In the genomic region with DNA sequence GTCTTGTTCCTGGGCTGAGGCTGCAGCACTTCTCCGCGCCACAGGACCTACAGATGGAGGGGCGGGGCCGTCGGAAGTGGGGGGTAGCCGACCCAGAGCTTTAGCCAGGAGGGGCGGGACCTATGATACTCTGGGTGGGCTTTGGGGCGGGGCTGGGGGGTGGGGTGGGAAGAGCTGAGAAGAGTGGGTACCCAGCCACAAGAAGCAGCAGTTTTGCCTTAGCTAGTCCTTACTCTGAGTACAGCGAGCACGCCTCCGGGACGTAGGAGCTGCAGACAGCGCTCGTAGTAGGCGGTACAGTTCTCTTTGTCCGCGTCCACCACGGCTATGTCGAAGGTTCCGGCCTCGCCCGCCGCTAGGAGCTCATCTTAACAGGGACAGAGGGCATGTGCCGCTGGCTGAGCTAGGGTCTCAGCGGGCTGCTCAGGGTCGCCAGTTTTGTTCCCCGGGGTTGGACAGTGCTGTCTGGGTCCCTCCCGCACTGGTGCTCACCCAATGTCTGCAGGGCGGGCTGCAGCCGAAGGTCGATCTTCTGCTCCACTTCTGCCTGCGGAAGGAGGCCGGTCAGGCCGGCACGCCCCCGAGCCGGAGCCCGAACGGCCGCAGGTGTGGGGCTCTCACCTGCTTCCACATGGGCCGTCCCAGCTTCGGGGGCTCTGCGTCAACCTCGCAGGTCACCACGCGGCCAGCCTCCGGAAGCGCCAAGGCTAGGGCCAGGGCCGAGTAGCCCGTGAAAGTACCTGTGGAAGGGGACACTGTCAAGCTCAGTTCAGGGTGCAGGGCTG, we compare ENCODE assay signal across 8 mouse cellular contexts. TPM values are rescaled to one million over a fixed set of nuclear protein-coding genes. Genes with fewer than 3 reads are reported as not detected.
DNase-seq lines count a peak whose midpoint lies in the region; ATAC-seq lines count a peak whose summit lies in the region.

No protein-coding gene starts in this region.

- peak overlapping the region; percentile 82 for H3K27ac ChIP-seq in embryonic facial prominence, embryonic 10.5 days (replicated peaks)
- peak overlapping the region; percentile 89 for H3K27ac ChIP-seq in hindbrain, embryonic 10.5 days
- 0 out of 2 replicates have a peak overlapping the region, but pooled peaks have one; percentile 58 for H3K27ac ChIP-seq in limb, embryonic 11.5 days (replicated peaks; ENCODE audit: low read depth, low read length)
- H3K27ac ChIP-seq in midbrain, embryonic 12.5 days (replicated peaks): peak overlapping the region; percentile 60; the same call in 1 of the 2 replicates
- peak overlapping the region; percentile 79 for H3K27ac ChIP-seq in stomach, embryonic 15.5 days

- H3K36me3 ChIP-seq in embryonic facial prominence, embryonic 10.5 days (replicated peaks): peaks cover 44% of the 10 kb centered on the region
- H3K36me3 ChIP-seq in hindbrain, embryonic 10.5 days: peaks cover 44% of the 10 kb centered on the region
- peaks cover 11% of the 10 kb centered on the region for H3K36me3 ChIP-seq in limb, embryonic 11.5 days (ENCODE audit: control insufficient read depth, insufficient read depth, low read length)
- peaks cover 38% of the 10 kb centered on the region for H3K36me3 ChIP-seq in midbrain, embryonic 12.5 days
- peaks cover 28% of the 10 kb centered on the region for H3K36me3 ChIP-seq in stomach, embryonic 15.5 days

- ATAC-seq in limb, embryonic 11.5 days (ENCODE audit: insufficient number of reproducible peaks, low FRiP score, low TSS enrichment, low read depth): peak; percentile 68
- peak; percentile 51 for ATAC-seq in midbrain, embryonic 12.5 days (ENCODE audit: low FRiP score, low read depth)
- peak; percentile 36 for ATAC-seq in stomach, embryonic 15.5 days (ENCODE audit: insufficient read depth, low FRiP score, low read depth)

- DNase-seq in cerebellum, adult 11 months: peak; percentile 53
- no peak for DNase-seq in cerebellum, adult 9-10 months
- peak; percentile 53 for DNase-seq in Muller cell, postnatal 12 days (ENCODE audit: inconsistent ontology term)
- peak; percentile 90 for DNase-seq in embryonic facial prominence, embryonic 10.5 days (ENCODE audit: low spot score)
- DNase-seq in hindbrain, embryonic 10.5 days (ENCODE audit: low spot score): peak; percentile 84
- peak; percentile 87 for DNase-seq in limb, embryonic 11.5 days (ENCODE audit: low spot score)

- H3K4me3 ChIP-seq in embryonic facial prominence, embryonic 10.5 days: peak overlapping the region; percentile 82
- peak overlapping the region; percentile 76 for H3K4me3 ChIP-seq in hindbrain, embryonic 10.5 days
- H3K4me3 ChIP-seq in limb, embryonic 11.5 days (ENCODE audit: low read depth, low read length): peak overlapping the region; percentile 63
- H3K4me3 ChIP-seq in midbrain, embryonic 12.5 days: peak overlapping the region; percentile 69
- H3K4me3 ChIP-seq in stomach, embryonic 15.5 days (replicated peaks): peak overlapping the region; percentile 60

- no peaks in the 10 kb centered on the region for H3K9me3 ChIP-seq in embryonic facial prominence, embryonic 10.5 days
- H3K9me3 ChIP-seq in hindbrain, embryonic 10.5 days: no peaks in the 10 kb centered on the region
- no peaks in the 10 kb centered on the region for H3K9me3 ChIP-seq in limb, embryonic 11.5 days (ENCODE audit: control insufficient read depth, low read length)
- no peaks in the 10 kb centered on the region for H3K9me3 ChIP-seq in midbrain, embryonic 12.5 days
- no peaks in the 10 kb centered on the region for H3K9me3 ChIP-seq in stomach, embryonic 15.5 days

- under 1% methylated on average over 50 of the region's 50 CpGs for WGBS in embryonic facial prominence, embryonic 10.5 days
- WGBS in hindbrain, embryonic 10.5 days: under 1% methylated on average over 50 of the region's 50 CpGs
- under 1% methylated on average over 50 of the region's 50 CpGs for whole genome bisulfite sequencing in limb, embryonic 11.5 days
- WGBS in midbrain, embryonic 12.5 days: under 1% methylated on average over 49 of the region's 50 CpGs
- under 1% methylated on average over 50 of the region's 50 CpGs for WGBS in stomach, embryonic 15.5 days

- peaks cover 40% of the 10 kb centered on the region for H3K4me1 ChIP-seq in embryonic facial prominence, embryonic 10.5 days
- H3K4me1 ChIP-seq in hindbrain, embryonic 10.5 days (replicated peaks): peaks cover 23% of the 10 kb centered on the region
- H3K4me1 ChIP-seq in limb, embryonic 11.5 days (ENCODE audit: control insufficient read depth, insufficient read depth, low read length): peaks cover 24% of the 10 kb centered on the region
- peaks cover 18% of the 10 kb centered on the region for H3K4me1 ChIP-seq in midbrain, embryonic 12.5 days
- H3K4me1 ChIP-seq in stomach, embryonic 15.5 days: peaks cover 24% of the 10 kb centered on the region

- H3K9ac ChIP-seq in limb, embryonic 11.5 days (ENCODE audit: low read length): peak overlapping the region; percentile 65
- peak overlapping the region; percentile 72 for H3K9ac ChIP-seq in midbrain, embryonic 12.5 days (replicated peaks)
- H3K9ac ChIP-seq in stomach, embryonic 15.5 days: peak overlapping the region; percentile 40

- H3K27me3 ChIP-seq in embryonic facial prominence, embryonic 10.5 days (replicated peaks; ENCODE audit: low read depth, poor library complexity, severe bottlenecking): no peaks in the 10 kb centered on the region
- H3K27me3 ChIP-seq in hindbrain, embryonic 10.5 days (ENCODE audit: insufficient read depth, poor library complexity, severe bottlenecking): no peaks in the 10 kb centered on the region
- no peaks in the 10 kb centered on the region for H3K27me3 ChIP-seq in limb, embryonic 11.5 days (ENCODE audit: control insufficient read depth, insufficient read depth, low read length)
- H3K27me3 ChIP-seq in midbrain, embryonic 12.5 days: no peaks in the 10 kb centered on the region; the same call in 1 of the 2 replicates
- no peaks in the 10 kb centered on the region for H3K27me3 ChIP-seq in stomach, embryonic 15.5 days (replicated peaks)

- H3K4me2 ChIP-seq in limb, embryonic 11.5 days (ENCODE audit: low read depth, severe bottlenecking): peak overlapping the region; percentile 99
- H3K4me2 ChIP-seq in midbrain, embryonic 12.5 days (replicated peaks): peak overlapping the region; percentile 89
- peak overlapping the region; percentile 97 for H3K4me2 ChIP-seq in stomach, embryonic 15.5 days

RNA-seq across cellular contexts. Expression of gene Comtd1, which starts 1.2 kb away (rescaled TPM):
- 17.4 and 18.3 TPM in 2 replicates for polyA plus RNA-seq in embryonic facial prominence, embryonic 10.5 days (2016; fragmentation: Nextera tagmentation; extraction: Ambion mirVana)
- 15.7 and 16.8 TPM in 2 replicates for polyA plus RNA-seq in hindbrain, embryonic 10.5 days (2016; fragmentation: Nextera tagmentation; extraction: Ambion mirVana)
- 14.3 and 18.7 TPM in 2 replicates for polyA plus RNA-seq in limb, embryonic 11.5 days (2014; fragmentation: Nextera tagmentation; extraction: Ambion mirVana)
- polyA plus RNA-seq in midbrain, embryonic 12.5 days (2016; fragmentation: Nextera tagmentation; extraction: Ambion mirVana): 13.4 and 14.6 TPM in 2 replicates
- polyA plus RNA-seq in stomach, embryonic 15.5 days (2015; fragmentation: Nextera tagmentation; extraction: Ambion mirVana): 42.2 and 48.1 TPM in 2 replicates

RNA-seq across cellular contexts. Expression of gene Vdac2, which starts 22.5 kb away (rescaled TPM):
- 286 TPM in 2 replicates for polyA plus RNA-seq in embryonic facial prominence, embryonic 10.5 days (2016; fragmentation: Nextera tagmentation; extraction: Ambion mirVana)
- 293 and 296 TPM in 2 replicates for polyA plus RNA-seq in hindbrain, embryonic 10.5 days (2016; fragmentation: Nextera tagmentation; extraction: Ambion mirVana)
- 298 and 313 TPM in 2 replicates for polyA plus RNA-seq in limb, embryonic 11.5 days (2014; fragmentation: Nextera tagmentation; extraction: Ambion mirVana)
- 253 and 275 TPM in 2 replicates for polyA plus RNA-seq in midbrain, embryonic 12.5 days (2016; fragmentation: Nextera tagmentation; extraction: Ambion mirVana)
- polyA plus RNA-seq in stomach, embryonic 15.5 days (2015; fragmentation: Nextera tagmentation; extraction: Ambion mirVana): 264 and 310 TPM in 2 replicates
